Mouse (Mus musculus): ENCODE measurements around the gene Ankrd31. TPM values are rescaled to one million over a fixed set of nuclear protein-coding genes. Genes with fewer than 3 reads are reported as not detected.

Gene Ankrd31
- not detected in 2 replicates for polyA plus RNA-seq (2014; fragmentation: Nextera tagmentation; extraction: Ambion mirVana)

DNA sequence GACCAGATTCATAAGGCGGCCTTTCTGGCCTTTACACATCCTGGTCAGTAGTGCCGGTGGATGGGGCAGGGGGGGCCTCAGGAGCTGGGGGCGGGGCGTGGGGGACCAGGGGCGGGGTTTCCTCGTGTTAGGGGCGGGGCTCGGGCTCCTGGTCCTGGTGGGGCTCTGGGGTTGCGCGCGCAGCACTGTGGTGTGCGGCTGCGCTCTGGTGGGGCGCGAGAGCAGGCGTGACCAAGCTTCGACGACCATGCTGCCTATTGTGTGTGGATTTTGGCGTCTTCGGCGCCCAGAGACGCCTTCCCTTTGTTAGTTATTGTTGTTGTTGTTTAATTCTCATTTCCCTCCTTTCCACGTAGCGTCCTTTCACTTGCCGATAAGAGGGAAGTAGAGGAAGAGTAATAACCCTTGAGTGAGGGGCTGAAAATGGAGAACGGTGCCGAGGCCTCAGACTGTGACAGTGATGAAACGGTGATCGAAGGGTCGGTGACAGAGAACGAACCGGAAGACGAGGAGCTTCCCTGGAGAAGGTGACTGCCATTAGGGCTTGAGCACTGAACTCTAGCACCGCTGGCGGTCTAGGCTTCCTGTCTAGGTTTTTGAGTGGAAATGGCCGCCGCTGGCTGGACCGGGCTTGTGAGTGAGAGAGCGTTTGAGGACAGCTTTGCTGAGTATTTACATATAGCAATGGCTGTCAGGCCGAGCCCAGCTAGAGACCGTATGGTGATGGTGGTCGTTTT, at the start of gene Ankrd31:
Gene Ankrd31, plus strand, starts transcription at position 164 of the 737 bp plus-strand sequence.
- no peaks in the 10 kb centered on the region for H3K36me3 ChIP-seq (ENCODE audit: control insufficient read depth, insufficient read depth, low read length)
- no peaks in the 10 kb centered on the region for H3K4me1 ChIP-seq (ENCODE audit: control insufficient read depth in 2 of 2, insufficient read depth in 2 of 2, low read length in 2 of 2)
- no peak within 1 kb of the TSS for H3K4me3 ChIP-seq (ENCODE audit: control insufficient read depth in 1 of 2, insufficient read depth in 1 of 2, low read depth in 1 of 2, low read length in 2 of 2)
- no peak within 1 kb of the TSS for H3K27ac ChIP-seq (replicated peaks in 1 of 2; ENCODE audit: control insufficient read depth in 1 of 2, insufficient read depth in 1 of 2, low read depth in 2 of 2, low read length in 2 of 2)
- no peaks in the 10 kb centered on the region for H3K27me3 ChIP-seq (ENCODE audit: control insufficient read depth, insufficient read depth, low read length)
- 84% methylated on average over 42 of the region's 42 CpGs for WGBS
- H3K9ac ChIP-seq (ENCODE audit: low read length): no peak within 1 kb of the TSS
- H3K4me2 ChIP-seq (ENCODE audit: low read length): no peak within 1 kb of the TSS
- H3K9me3 ChIP-seq (ENCODE audit: control insufficient read depth, low read length): no peaks in the 10 kb centered on the region
- ATAC-seq (ENCODE audit: insufficient number of reproducible peaks, insufficient read depth, low FRiP score, low read depth): no peak

- Histone ChIP-seq H3K9me3 (ENCODE audit: control insufficient read depth, low read length) (no peaks in the 10 kb centered on the region), H3K4me3 (ENCODE audit: control insufficient read depth in 1 of 2, insufficient read depth in 1 of 2, low read depth in 1 of 2, low read length in 2 of 2) (no peak overlapping the region), H3K4me2 (ENCODE audit: low read length) (no peak overlapping the region), H3K27ac (replicated peaks in 1 of 2; ENCODE audit: control insufficient read depth in 1 of 2, insufficient read depth in 1 of 2, low read depth in 2 of 2, low read length in 2 of 2) (no peak overlapping the region), H3K4me1 (ENCODE audit: control insufficient read depth in 2 of 2, insufficient read depth in 2 of 2, low read length in 2 of 2) (no peaks in the 10 kb centered on the region; a peak in 1 of 4 replicates), H3K9ac (ENCODE audit: low read length) (no peak overlapping the region), H3K36me3 (ENCODE audit: control insufficient read depth, insufficient read depth, low read length) (no peaks in the 10 kb centered on the region), H3K27me3 (ENCODE audit: control insufficient read depth, insufficient read depth, low read length) (no peaks in the 10 kb centered on the region)
- no peak for ATAC-seq (ENCODE audit: insufficient number of reproducible peaks, insufficient read depth, low FRiP score, low read depth)
- WGBS: 70% methylated on average over 9 of the region's 9 CpGs
Measured at GRCm38 (mm10) chr13:96702567-96703278, 45.3 kb upstream of the Ankrd31 start.

- Histone ChIP-seq H3K9ac (ENCODE audit: low read length) (no peak overlapping the region), H3K9me3 (ENCODE audit: control insufficient read depth, low read length) (no peaks in the 10 kb centered on the region), H3K4me1 (ENCODE audit: control insufficient read depth in 2 of 2, insufficient read depth in 2 of 2, low read length in 2 of 2) (no peaks in the 10 kb centered on the region), H3K4me2 (ENCODE audit: low read length) (no peak overlapping the region), H3K27me3 (ENCODE audit: control insufficient read depth, insufficient read depth, low read length) (no peaks in the 10 kb centered on the region), H3K4me3 (ENCODE audit: control insufficient read depth in 1 of 2, insufficient read depth in 1 of 2, low read depth in 1 of 2, low read length in 2 of 2) (no peak overlapping the region), H3K36me3 (ENCODE audit: control insufficient read depth, insufficient read depth, low read length) (no peaks in the 10 kb centered on the region), H3K27ac (replicated peaks in 1 of 2; ENCODE audit: control insufficient read depth in 1 of 2, insufficient read depth in 1 of 2, low read depth in 2 of 2, low read length in 2 of 2) (no peak overlapping the region)
- no peak for ATAC-seq (ENCODE audit: insufficient number of reproducible peaks, insufficient read depth, low FRiP score, low read depth)
- 67% methylated on average over 8 of the region's 8 CpGs for WGBS
Measured at GRCm38 (mm10) chr13:96709269-96710233, 38.5 kb upstream of the Ankrd31 start.

GRCm38 (mm10) chr13:96716311-96716710, 31.8 kb upstream of the Ankrd31 start:
- no peak overlapping the region for H3K27ac ChIP-seq (replicated peaks in 1 of 2; ENCODE audit: control insufficient read depth in 1 of 2, insufficient read depth in 1 of 2, low read depth in 2 of 2, low read length in 2 of 2)
- H3K4me2 ChIP-seq (ENCODE audit: low read length): no peak overlapping the region
- H3K9me3 ChIP-seq (ENCODE audit: control insufficient read depth, low read length): no peaks in the 10 kb centered on the region
- 80% methylated on average over 2 of the region's 2 CpGs for WGBS
- H3K4me1 ChIP-seq (ENCODE audit: control insufficient read depth in 2 of 2, insufficient read depth in 2 of 2, low read length in 2 of 2): no peaks in the 10 kb centered on the region
- no peak for ATAC-seq (ENCODE audit: insufficient number of reproducible peaks, insufficient read depth, low FRiP score, low read depth)
- H3K36me3 ChIP-seq (ENCODE audit: control insufficient read depth, insufficient read depth, low read length): no peaks in the 10 kb centered on the region
- H3K27me3 ChIP-seq (ENCODE audit: control insufficient read depth, insufficient read depth, low read length): no peaks in the 10 kb centered on the region
- no peak overlapping the region for H3K4me3 ChIP-seq (ENCODE audit: control insufficient read depth in 1 of 2, insufficient read depth in 1 of 2, low read depth in 1 of 2, low read length in 2 of 2)
- no peak overlapping the region for H3K9ac ChIP-seq (ENCODE audit: low read length)

DNA sequence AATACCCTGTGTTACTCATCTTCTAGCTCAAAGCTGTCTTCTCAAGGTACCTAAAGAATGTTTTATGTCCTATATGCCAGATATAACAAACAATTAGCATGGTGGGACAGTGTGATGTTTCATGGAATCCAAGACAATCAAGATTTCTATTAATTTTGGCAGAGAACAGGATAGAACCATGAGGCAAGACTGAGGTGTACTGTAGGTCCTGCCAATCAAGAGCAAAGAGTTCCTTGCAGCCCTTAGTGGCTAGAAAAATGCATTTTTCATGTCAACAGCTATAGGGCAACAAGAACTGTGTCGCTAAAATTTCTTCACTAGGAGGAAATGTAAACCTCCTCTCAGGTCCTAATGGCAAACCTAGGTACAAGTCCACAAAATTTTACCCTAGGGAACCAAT, 30.3 kb upstream of the Ankrd31 start:
- no peaks in the 10 kb centered on the region for H3K27me3 ChIP-seq (ENCODE audit: control insufficient read depth, insufficient read depth, low read length)
- WGBS: 61% methylated on average over 1 of the region's 1 CpGs
- no peaks in the 10 kb centered on the region for H3K4me1 ChIP-seq (ENCODE audit: control insufficient read depth in 2 of 2, insufficient read depth in 2 of 2, low read length in 2 of 2)
- no peak overlapping the region for H3K4me3 ChIP-seq (ENCODE audit: control insufficient read depth in 1 of 2, insufficient read depth in 1 of 2, low read depth in 1 of 2, low read length in 2 of 2)
- no peaks in the 10 kb centered on the region for H3K36me3 ChIP-seq (ENCODE audit: control insufficient read depth, insufficient read depth, low read length)
- no peak overlapping the region for H3K4me2 ChIP-seq (ENCODE audit: low read length)
- no peak for ATAC-seq (ENCODE audit: insufficient number of reproducible peaks, insufficient read depth, low FRiP score, low read depth)
- H3K27ac ChIP-seq (replicated peaks in 1 of 2; ENCODE audit: control insufficient read depth in 1 of 2, insufficient read depth in 1 of 2, low read depth in 2 of 2, low read length in 2 of 2): no peak overlapping the region
- no peak overlapping the region for H3K9ac ChIP-seq (ENCODE audit: low read length)
- H3K9me3 ChIP-seq (ENCODE audit: control insufficient read depth, low read length): no peaks in the 10 kb centered on the region

DNA sequence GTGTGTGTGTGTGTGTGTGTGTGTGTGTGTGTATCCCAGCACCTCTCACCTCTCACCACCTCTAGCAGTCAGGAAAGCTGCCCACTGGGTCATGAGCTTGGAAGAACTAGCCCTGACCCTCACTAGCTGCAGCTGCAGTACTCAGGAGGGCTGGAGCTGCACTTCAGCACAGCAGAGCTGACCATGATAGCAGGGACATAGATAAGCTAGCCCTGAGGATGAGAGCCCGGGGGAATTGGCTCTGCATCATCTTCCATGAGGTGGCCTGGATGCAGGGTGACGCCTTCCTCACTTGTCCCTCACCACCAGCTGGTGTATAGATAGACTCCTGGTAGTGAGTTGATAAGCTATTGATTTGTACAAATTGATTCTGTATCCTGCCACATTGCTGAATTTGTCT, 28.1 kb upstream of the Ankrd31 start:
- H3K36me3 ChIP-seq (ENCODE audit: control insufficient read depth, insufficient read depth, low read length): no peaks in the 10 kb centered on the region
- H3K27me3 ChIP-seq (ENCODE audit: control insufficient read depth, insufficient read depth, low read length): no peaks in the 10 kb centered on the region
- no peak overlapping the region for H3K27ac ChIP-seq (replicated peaks in 1 of 2; ENCODE audit: control insufficient read depth in 1 of 2, insufficient read depth in 1 of 2, low read depth in 2 of 2, low read length in 2 of 2)
- no peak overlapping the region for H3K9ac ChIP-seq (ENCODE audit: low read length)
- H3K9me3 ChIP-seq (ENCODE audit: control insufficient read depth, low read length): no peaks in the 10 kb centered on the region
- ATAC-seq (ENCODE audit: insufficient number of reproducible peaks, insufficient read depth, low FRiP score, low read depth): no peak
- no peak overlapping the region for H3K4me3 ChIP-seq (ENCODE audit: control insufficient read depth in 1 of 2, insufficient read depth in 1 of 2, low read depth in 1 of 2, low read length in 2 of 2)
- H3K4me2 ChIP-seq (ENCODE audit: low read length): no peak overlapping the region
- 42% methylated on average over 2 of the region's 2 CpGs for WGBS
- no peaks in the 10 kb centered on the region for H3K4me1 ChIP-seq (ENCODE audit: control insufficient read depth in 2 of 2, insufficient read depth in 2 of 2, low read length in 2 of 2)

GRCm38 (mm10) chr13:96728289-96728688, 19.8 kb upstream of the Ankrd31 start:
- ATAC-seq (ENCODE audit: insufficient number of reproducible peaks, insufficient read depth, low FRiP score, low read depth): no peak
- Histone ChIP-seq H3K4me3 (ENCODE audit: control insufficient read depth in 1 of 2, insufficient read depth in 1 of 2, low read depth in 1 of 2, low read length in 2 of 2) (no peak overlapping the region), H3K9me3 (ENCODE audit: control insufficient read depth, low read length) (no peaks in the 10 kb centered on the region), H3K4me2 (ENCODE audit: low read length) (no peak overlapping the region), H3K9ac (ENCODE audit: low read length) (no peak overlapping the region), H3K27me3 (ENCODE audit: control insufficient read depth, insufficient read depth, low read length) (no peaks in the 10 kb centered on the region), H3K27ac (replicated peaks in 1 of 2; ENCODE audit: control insufficient read depth in 1 of 2, insufficient read depth in 1 of 2, low read depth in 2 of 2, low read length in 2 of 2) (no peak overlapping the region), H3K36me3 (ENCODE audit: control insufficient read depth, insufficient read depth, low read length) (no peaks in the 10 kb centered on the region), H3K4me1 (ENCODE audit: control insufficient read depth in 2 of 2, insufficient read depth in 2 of 2, low read length in 2 of 2) (no peaks in the 10 kb centered on the region)
- WGBS: 74% methylated on average over 7 of the region's 7 CpGs

Data from heart, embryonic 14.5 days (tissue).